Mouse (Mus musculus) gastrocnemius, postnatal 4 days (tissue): ENCODE data around the gene 1700020N15Rik. TPM values are rescaled to one million over a fixed set of nuclear protein-coding genes. Genes with fewer than 3 reads are reported as not detected.
"Not testable (repeated sequence)": the region's sequence is repeated elsewhere in the genome, so short reads cannot be mapped to it uniquely, and the experiment has no call there.

ENCODE experiments used
- DNase-seq, 2 experiments: peaks; one replicate each; pipeline ENCODE4 v3.0.0; 2021 to 2022; ENCODE audit warnings: low spot score in 2 of 2, mixed read lengths in 2 of 2
- long read RNA-seq, 2 experiments: library from polyadenylated mRNA; stranded (forward); transcript quantifications; one replicate each; pipeline ENCODE4 v2.0.0; 2021
- total RNA-seq, 2 experiments: library from RNA; stranded (reverse); gene quantifications; 2 replicates each; pipeline ENCODE4 v1.2.3; 2021

Gene 1700020N15Rik
- not detected for total RNA-seq
- long read RNA-seq, experiment 1 = 0 reads
- long read RNA-seq, experiment 2 = 0 reads

DNA sequence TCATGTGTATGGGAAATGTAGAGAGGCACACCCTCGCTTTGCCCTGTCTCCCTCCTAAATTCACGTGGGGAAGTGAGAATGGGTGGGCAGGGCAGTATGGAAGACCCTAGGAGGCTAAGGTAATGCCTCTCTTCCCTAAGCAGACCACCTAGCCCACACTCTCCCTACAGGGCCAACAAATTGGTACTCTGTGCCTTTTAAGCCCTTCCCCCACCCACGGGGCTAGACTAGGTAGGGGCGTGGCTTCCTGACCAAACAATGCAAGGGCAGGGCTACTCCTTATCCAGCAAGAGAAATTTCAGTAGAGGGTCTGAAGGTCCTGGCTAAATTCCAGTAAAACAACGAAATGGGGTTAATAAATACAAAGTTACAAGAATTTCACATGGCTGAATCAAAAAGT is at the start of gene 1700020N15Rik:
1700020N15Rik (plus strand) TSS at position 301 of the 400 bp plus-strand sequence.
- DNase-seq = not testable (repeated sequence)

DNA sequence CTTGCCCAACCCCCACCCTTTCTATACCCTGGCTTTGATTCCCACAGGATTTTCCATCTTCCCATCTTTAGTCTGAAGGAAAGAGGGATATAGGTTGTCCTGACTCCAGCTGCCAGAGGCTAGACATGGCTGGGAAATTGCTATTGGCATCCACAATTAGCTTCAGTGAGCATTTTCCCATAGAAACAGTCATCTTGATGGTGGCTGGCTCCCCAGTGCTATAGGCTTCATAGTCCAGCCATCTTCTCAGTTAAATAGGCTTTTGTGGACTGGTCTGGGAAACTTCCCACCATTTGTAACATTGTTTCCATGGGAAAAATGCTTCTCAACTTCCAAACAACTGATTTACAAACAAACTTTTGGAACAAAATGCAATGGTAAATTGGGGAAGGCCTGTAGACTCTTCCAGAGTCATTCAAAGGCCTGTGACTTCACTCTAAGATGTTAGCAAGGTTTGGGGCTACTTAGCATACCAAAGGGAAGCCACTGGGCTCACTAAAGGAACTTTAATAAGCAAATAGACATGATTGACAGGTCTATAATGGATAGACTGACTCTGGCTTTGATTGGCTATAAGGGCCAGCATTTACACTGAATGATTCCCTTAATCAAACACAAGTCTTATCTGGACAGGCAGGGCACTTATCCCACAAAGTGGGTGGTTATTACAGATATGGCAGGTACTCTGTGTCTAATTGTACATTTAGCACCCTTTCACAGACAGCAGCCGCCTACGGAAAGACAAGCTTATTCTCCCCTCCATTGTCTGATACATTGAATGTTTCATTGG is 31.9 kb downstream of the 1700020N15Rik start:
- DNase-seq = no peak
